Mouse (Mus musculus): ENCODE results near the gene Rragd. TPM values are rescaled to one million over a fixed set of nuclear protein-coding genes. Genes with fewer than 3 reads are reported as not detected.

Rragd gene
- polyA plus RNA-seq, 1 experiment: 9.7 TPM

GRCm38 (mm10) chr4:32984801-32985675 is 2.2 kb downstream of the Rragd start:
- H3K4me3 ChIP-seq (ENCODE audit: control insufficient read depth, insufficient read depth, low read length): no peak overlapping the region
- H3K27ac ChIP-seq (ENCODE audit: control insufficient read depth, insufficient read depth, low read length): peak overlapping the region; percentile 90
- DNase-seq: peak; percentile 24

GRCm38 (mm10) chr4:32985684-32986083 is 2.8 kb downstream of the Rragd start:
- Histone ChIP-seq H3K4me3 (ENCODE audit: control insufficient read depth, insufficient read depth, low read length) (no peak overlapping the region), H3K36me3 (ENCODE audit: control insufficient read depth, insufficient read depth, low read length) (no peaks in the 10 kb centered on the region), H3K4me1 (replicated peaks; ENCODE audit: control insufficient read depth, insufficient read depth, low read length) (peaks cover 21% of the 10 kb centered on the region), H3K27ac (ENCODE audit: control insufficient read depth, insufficient read depth, low read length) (no peak overlapping the region), H3K27me3 (ENCODE audit: control insufficient read depth, insufficient read depth, low read length) (no peaks in the 10 kb centered on the region)
- 87% methylated on average over 3 of the region's 3 CpGs for WGBS
- DNase-seq: no peak
- TF ChIP-seq POLR2A (IDR thresholded peaks at IDR 0.05; ENCODE audit: control insufficient read depth, extremely low read depth, insufficient read depth, low read length, poor library complexity) (no peak), CTCF (IDR thresholded peaks at IDR 0.05; ENCODE audit: borderline replicate concordance, control insufficient read depth, extremely low read depth, insufficient read depth, low read length, poor library complexity) (no peak)

More at GRCm38 (mm10) chr4:32984801-32985675, 2.2 kb downstream of the Rragd start:
- 50% methylated on average over 13 of the region's 13 CpGs for WGBS
- no peaks in the 10 kb centered on the region for H3K36me3 ChIP-seq (ENCODE audit: control insufficient read depth, insufficient read depth, low read length)
- peaks cover 21% of the 10 kb centered on the region for H3K4me1 ChIP-seq (replicated peaks; ENCODE audit: control insufficient read depth, insufficient read depth, low read length)
- H3K27me3 ChIP-seq (ENCODE audit: control insufficient read depth, insufficient read depth, low read length): no peaks in the 10 kb centered on the region
- TF ChIP-seq POLR2A (IDR thresholded peaks at IDR 0.05; ENCODE audit: control insufficient read depth, extremely low read depth, insufficient read depth, low read length, poor library complexity): no peak
- TF ChIP-seq CTCF (IDR thresholded peaks at IDR 0.05; ENCODE audit: borderline replicate concordance, control insufficient read depth, extremely low read depth, insufficient read depth, low read length, poor library complexity): no peak

- H3K27me3 ChIP-seq (ENCODE audit: control insufficient read depth, insufficient read depth, low read length): no peaks in the 10 kb centered on the region
- H3K4me3 ChIP-seq (ENCODE audit: control insufficient read depth, insufficient read depth, low read length): no peak overlapping the region
- H3K4me1 ChIP-seq (replicated peaks; ENCODE audit: control insufficient read depth, insufficient read depth, low read length): peaks cover 15% of the 10 kb centered on the region
- no peak for DNase-seq
- no peak overlapping the region for H3K27ac ChIP-seq (ENCODE audit: control insufficient read depth, insufficient read depth, low read length)
- TF ChIP-seq CTCF (IDR thresholded peaks at IDR 0.05; ENCODE audit: borderline replicate concordance, control insufficient read depth, extremely low read depth, insufficient read depth, low read length, poor library complexity): no peak
- no peak for TF ChIP-seq POLR2A (IDR thresholded peaks at IDR 0.05; ENCODE audit: control insufficient read depth, extremely low read depth, insufficient read depth, low read length, poor library complexity)
- no peaks in the 10 kb centered on the region for H3K36me3 ChIP-seq (ENCODE audit: control insufficient read depth, insufficient read depth, low read length)
- 84% methylated on average over 3 of the region's 3 CpGs for WGBS
Observed at GRCm38 (mm10) chr4:32987006-32987405, 4.2 kb downstream of the Rragd start.

- no peak overlapping the region for H3K27ac ChIP-seq (ENCODE audit: control insufficient read depth, insufficient read depth, low read length)
- WGBS: 91% methylated on average over 2 of the region's 2 CpGs
- H3K36me3 ChIP-seq (ENCODE audit: control insufficient read depth, insufficient read depth, low read length): no peaks in the 10 kb centered on the region
- H3K4me1 ChIP-seq (replicated peaks; ENCODE audit: control insufficient read depth, insufficient read depth, low read length): peaks cover 13% of the 10 kb centered on the region
- no peak for TF ChIP-seq POLR2A (IDR thresholded peaks at IDR 0.05; ENCODE audit: control insufficient read depth, extremely low read depth, insufficient read depth, low read length, poor library complexity)
- TF ChIP-seq CTCF (IDR thresholded peaks at IDR 0.05; ENCODE audit: borderline replicate concordance, control insufficient read depth, extremely low read depth, insufficient read depth, low read length, poor library complexity): no peak
- DNase-seq: no peak
- H3K4me3 ChIP-seq (ENCODE audit: control insufficient read depth, insufficient read depth, low read length): no peak overlapping the region
- no peaks in the 10 kb centered on the region for H3K27me3 ChIP-seq (ENCODE audit: control insufficient read depth, insufficient read depth, low read length)
Observed at GRCm38 (mm10) chr4:32989346-32989745, 6.5 kb downstream of the Rragd start.

- no peak for TF ChIP-seq CTCF (IDR thresholded peaks at IDR 0.05; ENCODE audit: borderline replicate concordance, control insufficient read depth, extremely low read depth, insufficient read depth, low read length, poor library complexity)
- peaks cover 4% of the 10 kb centered on the region; the same call in 1 of the 2 replicates for H3K4me1 ChIP-seq (replicated peaks; ENCODE audit: control insufficient read depth, insufficient read depth, low read length)
- H3K27ac ChIP-seq (ENCODE audit: control insufficient read depth, insufficient read depth, low read length): no peak overlapping the region
- 90% methylated on average over 3 of the region's 3 CpGs for WGBS
- no peaks in the 10 kb centered on the region for H3K27me3 ChIP-seq (ENCODE audit: control insufficient read depth, insufficient read depth, low read length)
- no peaks in the 10 kb centered on the region for H3K36me3 ChIP-seq (ENCODE audit: control insufficient read depth, insufficient read depth, low read length)
- DNase-seq: no peak
- no peak overlapping the region for H3K4me3 ChIP-seq (ENCODE audit: control insufficient read depth, insufficient read depth, low read length)
Observed at GRCm38 (mm10) chr4:32994168-32994567, 11.3 kb downstream of the Rragd start.

- Histone ChIP-seq H3K27ac (ENCODE audit: control insufficient read depth, insufficient read depth, low read length) (no peak overlapping the region), H3K27me3 (ENCODE audit: control insufficient read depth, insufficient read depth, low read length) (no peaks in the 10 kb centered on the region), H3K4me3 (ENCODE audit: control insufficient read depth, insufficient read depth, low read length) (no peak overlapping the region), H3K36me3 (ENCODE audit: control insufficient read depth, insufficient read depth, low read length) (no peaks in the 10 kb centered on the region), H3K4me1 (replicated peaks; ENCODE audit: control insufficient read depth, insufficient read depth, low read length) (peaks cover 4% of the 10 kb centered on the region; the same call in 1 of the 2 replicates)
- DNase-seq: no peak
- 89% methylated on average over 5 of the region's 5 CpGs for WGBS
- TF ChIP-seq POLR2A (IDR thresholded peaks at IDR 0.05; ENCODE audit: control insufficient read depth, extremely low read depth, insufficient read depth, low read length, poor library complexity) (no peak), CTCF (IDR thresholded peaks at IDR 0.05; ENCODE audit: borderline replicate concordance, control insufficient read depth, extremely low read depth, insufficient read depth, low read length, poor library complexity) (no peak)
Observed at GRCm38 (mm10) chr4:32996083-32996482, 13.2 kb downstream of the Rragd start.

Data from thymus, adult 2 months (tissue).